Mouse (Mus musculus) heart, adult 2 months (tissue): ENCODE measurements around the gene Cda. TPM values are rescaled to one million over a fixed set of nuclear protein-coding genes. Genes with fewer than 3 reads are reported as not detected.

Experiments used
- DNase-seq, 2 experiments: peaks; one replicate each; pipeline ENCODE4 v3.0.0; 2021
- H3K27ac ChIP-seq: fragments of 200-600 bp; 2 replicates; pipeline ENCODE4 v1.8.1; 2022
- H3K27me3 ChIP-seq: fragments of 200-500 bp; 2 replicates; pipeline ENCODE4 v1.6.1; 2012; ENCODE audit warnings: mild to moderate bottlenecking, low read length, inconsistent platforms, mixed read lengths; ENCODE audit not compliant: control insufficient read depth, insufficient read depth
- H3K36me3 ChIP-seq: fragments of 200-500 bp; 2 replicates; pipeline ENCODE4 v1.6.1; 2012; ENCODE audit warnings: low read length, inconsistent platforms; ENCODE audit not compliant: control insufficient read depth, insufficient read depth
- H3K4me1 ChIP-seq: fragments of 200-500 bp; 2 replicates; pipeline ENCODE4 v1.6.1; 2011; ENCODE audit warnings: low read length; ENCODE audit not compliant: control insufficient read depth, insufficient read depth
- H3K4me3 ChIP-seq: fragments of 200-600 bp; 2 replicates; pipeline ENCODE4 v1.8.1; 2022
- H3K79me2 ChIP-seq: fragments of 200-500 bp; replicated peaks from 2 replicates; pipeline ENCODE4 v1.6.1; 2012; ENCODE audit warnings: mild to moderate bottlenecking, inconsistent platforms, low read length, moderate library complexity, mixed read lengths; ENCODE audit not compliant: control insufficient read depth, insufficient read depth
- H3K9ac ChIP-seq: fragments of 200-500 bp; 2 replicates; pipeline ENCODE4 v1.6.1; 2012; ENCODE audit warnings: low read depth, mild to moderate bottlenecking, control low read depth, inconsistent platforms, low read length, mixed read lengths
- CTCF ChIP-seq: fragments of 200-600 bp; IDR thresholded peaks from 2 replicates; pipeline ENCODE4 v1.8.1; 2022; ENCODE audit warnings: antibody characterized with exemption, mild to moderate bottlenecking, moderate library complexity
- EP300 ChIP-seq: fragments of 200-500 bp; IDR thresholded peaks from 2 replicates; pipeline ENCODE4 v1.6.1; 2011; ENCODE audit warnings: low read depth, low read length, control low read depth; ENCODE audit not compliant: insufficient read depth
- POLR2A ChIP-seq: fragments of 200-500 bp; IDR thresholded peaks from 2 replicates; pipeline ENCODE4 v1.6.1; 2011; ENCODE audit warnings: mild to moderate bottlenecking, low read depth, low read length, control low read depth; ENCODE audit not compliant: insufficient read depth
- WGBS: fragments of 180-500 bp; shearing (Covaris S2); methylation state at CpG from one replicate; pipeline ENCODE4 v1.1.7; 2018; 5-methylcytosine and 5-hydroxymethylcytosine counted together
- intact Hi-C: fragments of 180-260 bp; cut with DNase I; formaldehyde crosslinking; loops from one replicate; pipeline ENCODE4 v1.15.1; 2025
- polyA plus RNA-seq: library from polyadenylated mRNA; depleted of rRNA; stranded (reverse); fragments of >200 nt; gene quantifications from 2 replicates; pipeline ENCODE4 v1.2.3, GENCODE M21; 2012
- total RNA-seq, 2 experiments: library from RNA; stranded (reverse); gene quantifications; 2 replicates each; pipeline ENCODE4 v1.2.3; 2021

Gene Cda
- total and polyA plus RNA-seq, 3 experiments, result 1.4 to 3.3 (median 1.4) TPM

GRCm38 (mm10) chr4:138361370-138361821 is 6.4 kb downstream of the Cda start:
- Histone ChIP-seq H3K4me1 (no peaks in the 10 kb centered on the region), H3K79me2 (no peaks in the 10 kb centered on the region), H3K9ac (no peak overlapping the region), H3K27ac (no peak overlapping the region), H3K27me3 (no peaks in the 10 kb centered on the region), H3K4me3 (no peak overlapping the region), H3K36me3 (no peaks in the 10 kb centered on the region)
- 26% methylated on average over 11 of the region's 11 CpGs for WGBS
- intact Hi-C loops, result no loop called here
- TF ChIP-seq POLR2A (no peak), CTCF (no peak)
- DNase-seq, result no peak

GRCm38 (mm10) chr4:138358176-138358575 is 9.6 kb downstream of the Cda start:
- H3K27ac ChIP-seq, result no peak overlapping the region
- intact Hi-C loops, result no loop called here
- H3K9ac ChIP-seq, result no peak overlapping the region
- 75% methylated on average over 3 of the region's 3 CpGs for WGBS
- no peaks in the 10 kb centered on the region for H3K4me1 ChIP-seq
- TF ChIP-seq EP300 (no peak), CTCF (no peak), POLR2A (no peak)
- H3K4me3 ChIP-seq, result no peak overlapping the region
- no peaks in the 10 kb centered on the region for H3K36me3 ChIP-seq
- no peak for DNase-seq
- no peaks in the 10 kb centered on the region for H3K27me3 ChIP-seq
- no peaks in the 10 kb centered on the region for H3K79me2 ChIP-seq

GRCm38 (mm10) chr4:138356551-138356950 is 11.2 kb downstream of the Cda start:
- no peak overlapping the region for H3K27ac ChIP-seq
- DNase-seq, result no peak
- no peaks in the 10 kb centered on the region for H3K4me1 ChIP-seq
- H3K9ac ChIP-seq, result no peak overlapping the region
- H3K4me3 ChIP-seq, result no peak overlapping the region
- H3K79me2 ChIP-seq, result no peaks in the 10 kb centered on the region
- H3K27me3 ChIP-seq, result no peaks in the 10 kb centered on the region
- intact Hi-C loops, result no loop called here
- WGBS, result 89% methylated on average over 12 of the region's 12 CpGs
- TF ChIP-seq EP300 (no peak), CTCF (no peak), POLR2A (no peak)
- no peaks in the 10 kb centered on the region for H3K36me3 ChIP-seq

- intact Hi-C loops, result no loop called here
- Histone ChIP-seq H3K4me3 (no peak overlapping the region), H3K79me2 (no peaks in the 10 kb centered on the region), H3K9ac (no peak overlapping the region), H3K27me3 (no peaks in the 10 kb centered on the region), H3K4me1 (no peaks in the 10 kb centered on the region), H3K27ac (no peak overlapping the region), H3K36me3 (no peaks in the 10 kb centered on the region)
- WGBS, result 85% methylated on average over 8 of the region's 8 CpGs
- no peak for DNase-seq
- no peak for TF ChIP-seq EP300
- no peak for TF ChIP-seq POLR2A
- no peak for TF ChIP-seq CTCF
These were observed 11.7 kb downstream of the Cda start for GRCm38 (mm10) chr4:138356141-138356540.

GRCm38 (mm10) chr4:138355496-138355895 is 12.3 kb downstream of the Cda start:
- Histone ChIP-seq H3K4me3 (no peak overlapping the region), H3K27ac (no peak overlapping the region), H3K27me3 (no peaks in the 10 kb centered on the region), H3K36me3 (no peaks in the 10 kb centered on the region), H3K4me1 (no peaks in the 10 kb centered on the region), H3K79me2 (no peaks in the 10 kb centered on the region), H3K9ac (no peak overlapping the region)
- WGBS, result 68% methylated on average over 2 of the region's 2 CpGs
- TF ChIP-seq CTCF, result no peak
- TF ChIP-seq EP300, result no peak
- TF ChIP-seq POLR2A, result no peak
- intact Hi-C loops, result no loop called here
- DNase-seq, result no peak

GRCm38 (mm10) chr4:138353438-138354171 is 14.2 kb downstream of the Cda start:
- H3K4me1 ChIP-seq, result no peaks in the 10 kb centered on the region
- H3K4me3 ChIP-seq, result no peak overlapping the region
- no peaks in the 10 kb centered on the region for H3K79me2 ChIP-seq
- H3K27me3 ChIP-seq, result no peaks in the 10 kb centered on the region
- no peaks in the 10 kb centered on the region for H3K36me3 ChIP-seq
- TF ChIP-seq CTCF, result no peak
- TF ChIP-seq POLR2A, result no peak
- no peak for TF ChIP-seq EP300
- no peak overlapping the region for H3K9ac ChIP-seq
- no peak for DNase-seq
- intact Hi-C loops, result no loop called here
- no peak overlapping the region for H3K27ac ChIP-seq
- WGBS, result 55% methylated on average over 10 of the region's 10 CpGs
